9 mouse cellular contexts compared by ENCODE assay signal in genomic region chr4:119004613-119005339, GRCm38 (mm10). TPM values are rescaled to one million over a fixed set of nuclear protein-coding genes. Genes with fewer than 3 reads are reported as not detected.
DNase-seq lines count a peak whose midpoint lies in the region; ATAC-seq lines count a peak whose summit lies in the region.
"Had no signal": no experiment of that assay in that cellular context is flagged by ENCODE, and none has a peak within 500 bp of the region (broad histone marks: within the 10 kb centered on the region; RNA-seq: fewer than 3 reads in every experiment).

No protein-coding gene starts in this region.

- H3K4me3 ChIP-seq in hindbrain, embryonic 13.5 days = no peak overlapping the region

- H3K4me1 ChIP-seq in hindbrain, embryonic 13.5 days (replicated peaks) = peaks cover 6% of the 10 kb centered on the region

- no peak overlapping the region for H3K4me2 ChIP-seq in hindbrain, embryonic 13.5 days

- no peak overlapping the region for H3K27ac ChIP-seq in hindbrain, embryonic 13.5 days

- WGBS in hindbrain, embryonic 13.5 days = 44% methylated on average over 7 of the region's 7 CpGs

- ATAC-seq in cerebellum, adult (ENCODE audit: insufficient number of reproducible peaks, low FRiP score, low TSS enrichment) = peak; percentile 22; the same call in 1 of the 2 replicates
- ATAC-seq in hindbrain, embryonic 13.5 days (ENCODE audit: low FRiP score) = peak; percentile 38; the same call in 1 of the 2 replicates

- peak; percentile 85 for DNase-seq in ES-CJ7 (ENCODE audit: low read depth, low spot score)
- DNase-seq in forelimb bud, embryonic 11.5 days (ENCODE audit: low read depth, low spot score) = peak; percentile 84
- DNase-seq in layer of hippocampus, postnatal 10 days (ENCODE audit: low spot score in 2 of 2) = peak; percentile 97 to 98
- peak; percentile 89 for DNase-seq in lung, postnatal 10 days
- DNase-seq in ovary, postnatal 36 days (ENCODE audit: low spot score) = peak; percentile 85
- peak; percentile 63 to 85 for DNase-seq in thymus, postnatal 10 days (ENCODE audit: low spot score in 2 of 2)

- H3K9ac ChIP-seq in hindbrain, embryonic 13.5 days = no peak overlapping the region

- H3K27me3 ChIP-seq in hindbrain, embryonic 13.5 days = 0 out of 2 replicates have a peak, but pooled peaks cover 3% of the 10 kb centered on the region

- H3K9me3 ChIP-seq in hindbrain, embryonic 13.5 days = no peaks in the 10 kb centered on the region

- H3K36me3 ChIP-seq in hindbrain, embryonic 13.5 days = no peaks in the 10 kb centered on the region

RNA-seq across cellular contexts. Expression of gene Lao1, which starts 43.4 kb away (rescaled TPM):
- not detected in 2 replicates for polyA plus RNA-seq in hindbrain, embryonic 13.5 days (2015; fragmentation: Nextera tagmentation; extraction: Ambion mirVana)
- total RNA-seq in layer of hippocampus, postnatal 10 days (2021) = 1 to 10 TPM in 1 of 2 experiments, under 1 TPM in 1; 0.46 to 1.1 TPM
- polyA plus RNA-seq: heart, embryonic 14.5 days had no signal
